Comparison of ENCODE assay signal across 10 mouse cellular contexts in genomic region chr6:149126675-149127074, GRCm38 (mm10). TPM values are rescaled to one million over a fixed set of nuclear protein-coding genes. Genes with fewer than 3 reads are reported as not detected.
DNase-seq lines count a peak whose midpoint lies in the region; ATAC-seq and TF ChIP-seq lines count a peak whose summit lies in the region.
"Had no signal": no experiment of that assay in that cellular context is flagged by ENCODE, and none has a peak within 500 bp of the region (broad histone marks: within the 10 kb centered on the region; RNA-seq: fewer than 3 reads in every experiment).

No protein-coding gene starts in this region.

- 66% methylated on average over 4 of the region's 4 CpGs for WGBS in hindbrain, embryonic 11.5 days
- WGBS in hindbrain, embryonic 12.5 days, result 76% methylated on average over 4 of the region's 4 CpGs
- WGBS in heart, postnatal 0 days, result 58% methylated on average over 4 of the region's 4 CpGs

- DNase-seq in hindbrain, embryonic 11.5 days (ENCODE audit: low spot score), result peak; percentile 56
- DNase-seq in adipocyte (ENCODE audit: low spot score) (peak; percentile 37), liver (peak; percentile 49)
- DNase-seq in heart, postnatal 0 days (ENCODE audit: low spot score), result no peak
- peak; percentile 57 for DNase-seq in retina, embryonic 14.5 days (ENCODE audit: low spot score)
- DNase-seq in neural tube, embryonic 10.5 days (ENCODE audit: extremely low spot score, low spot score), result no peak

- no peak overlapping the region for H3K4me2 ChIP-seq in hindbrain, embryonic 11.5 days (replicated peaks; ENCODE audit: low read depth, low read length)
- no peak overlapping the region for H3K4me2 ChIP-seq in hindbrain, embryonic 12.5 days (replicated peaks)
- H3K4me2 ChIP-seq in heart, postnatal 0 days (ENCODE audit: low read depth, low read length), result no peak overlapping the region
- H3K4me2 ChIP-seq: embryonic facial prominence, embryonic 13.5 days had no signal

- H3K9ac ChIP-seq in hindbrain, embryonic 11.5 days (ENCODE audit: low read depth, low read length), result no peak overlapping the region
- no peak overlapping the region for H3K9ac ChIP-seq in hindbrain, embryonic 12.5 days
- no peak overlapping the region for H3K9ac ChIP-seq in heart, postnatal 0 days (replicated peaks; ENCODE audit: low read depth, low read length)
- H3K9ac ChIP-seq: embryonic facial prominence, embryonic 13.5 days had no signal

- H3K4me1 ChIP-seq in hindbrain, embryonic 11.5 days (replicated peaks; ENCODE audit: control insufficient read depth, insufficient read depth, low read length), result no peaks in the 10 kb centered on the region
- no peaks in the 10 kb centered on the region for H3K4me1 ChIP-seq in hindbrain, embryonic 12.5 days
- H3K4me1 ChIP-seq in heart, postnatal 0 days (ENCODE audit: control insufficient read depth, insufficient read depth), result no peaks in the 10 kb centered on the region
- H3K4me1 ChIP-seq: embryonic facial prominence, embryonic 13.5 days had no signal

- H3K27me3 ChIP-seq in hindbrain, embryonic 11.5 days (ENCODE audit: control insufficient read depth, insufficient read depth, low read length), result no peaks in the 10 kb centered on the region
- H3K27me3 ChIP-seq in hindbrain, embryonic 12.5 days, result no peaks in the 10 kb centered on the region
- no peaks in the 10 kb centered on the region for H3K27me3 ChIP-seq in heart, postnatal 0 days (ENCODE audit: control insufficient read depth, insufficient read depth, low read length)
- H3K27me3 ChIP-seq: embryonic facial prominence, embryonic 13.5 days had no signal

- no peak overlapping the region for H3K4me3 ChIP-seq in hindbrain, embryonic 11.5 days (ENCODE audit: low read depth, low read length)
- H3K4me3 ChIP-seq in hindbrain, embryonic 12.5 days, result no peak overlapping the region
- no peak overlapping the region for H3K4me3 ChIP-seq in heart, postnatal 0 days (ENCODE audit: low read depth, low read length)
- H3K4me3 ChIP-seq: embryonic facial prominence, embryonic 13.5 days had no signal

- no peak for TF ChIP-seq EP300 in heart, postnatal 0 days (IDR thresholded peaks at IDR 0.05; ENCODE audit: low read depth)

- no peaks in the 10 kb centered on the region for H3K9me3 ChIP-seq in hindbrain, embryonic 11.5 days (ENCODE audit: control insufficient read depth, low read length)
- H3K9me3 ChIP-seq in hindbrain, embryonic 12.5 days (replicated peaks), result no peaks in the 10 kb centered on the region
- H3K9me3 ChIP-seq in heart, postnatal 0 days (replicated peaks; ENCODE audit: control insufficient read depth, low read length), result no peaks in the 10 kb centered on the region
- H3K9me3 ChIP-seq: embryonic facial prominence, embryonic 13.5 days had no signal

- no peaks in the 10 kb centered on the region for H3K36me3 ChIP-seq in hindbrain, embryonic 11.5 days (ENCODE audit: control insufficient read depth, insufficient read depth, low read length)
- no peaks in the 10 kb centered on the region for H3K36me3 ChIP-seq in hindbrain, embryonic 12.5 days
- H3K36me3 ChIP-seq in heart, postnatal 0 days (replicated peaks; ENCODE audit: control insufficient read depth, insufficient read depth, low read length), result no peaks in the 10 kb centered on the region
- H3K36me3 ChIP-seq: embryonic facial prominence, embryonic 13.5 days had no signal

- peak; percentile 44 for TF ChIP-seq CTCF in heart, postnatal 0 days (IDR thresholded peaks at IDR 0.05; ENCODE audit: low read depth)

- no peak for ATAC-seq in hindbrain, embryonic 11.5 days (ENCODE audit: low FRiP score)
- ATAC-seq in hindbrain, embryonic 12.5 days (ENCODE audit: low FRiP score), result no peak
- ATAC-seq in CD4-positive, CD25-positive, alpha-beta regulatory T cell, adult 4 months, result peak; percentile 89
- no peak for ATAC-seq in heart, postnatal 0 days (ENCODE audit: insufficient read depth, low read depth)

- no peak overlapping the region for H3K27ac ChIP-seq in hindbrain, embryonic 11.5 days (ENCODE audit: low read depth, low read length)
- H3K27ac ChIP-seq in hindbrain, embryonic 12.5 days, result no peak overlapping the region
- H3K27ac ChIP-seq in heart, postnatal 0 days (ENCODE audit: low read depth), result no peak overlapping the region
- H3K27ac ChIP-seq: embryonic facial prominence, embryonic 13.5 days had no signal

RNA-seq across cellular contexts. Expression of gene Gm10203, which starts 3.3 kb away (rescaled TPM):
- not detected in 2 replicates for polyA plus RNA-seq in hindbrain, embryonic 11.5 days (2014; fragmentation: Nextera tagmentation; extraction: Ambion mirVana)
- not detected in 2 replicates for polyA plus RNA-seq in hindbrain, embryonic 12.5 days (2016; fragmentation: Nextera tagmentation; extraction: Ambion mirVana)
- polyA plus RNA-seq in CD4-positive, CD25-positive, alpha-beta regulatory T cell, adult 4 months (2017; shearing (Covaris generic)), result not detected
- total RNA-seq in heart, postnatal 0 days (2014; rRNA removed; ENCODE audit: low replicate concordance), result not detected in 2 replicates
- polyA plus RNA-seq in heart, postnatal 0 days (2015; fragmentation: Nextera tagmentation; extraction: Ambion mirVana), result not detected in 2 replicates
- total RNA-seq: layer of hippocampus, postnatal 25 days had no signal
- polyA plus RNA-seq: embryonic facial prominence, embryonic 13.5 days had no signal

RNA-seq across cellular contexts. Expression of gene Etfbkmt, which starts 13.0 kb away (rescaled TPM):
- 8.8 and 8.9 TPM in 2 replicates for polyA plus RNA-seq in hindbrain, embryonic 11.5 days (2014; fragmentation: Nextera tagmentation; extraction: Ambion mirVana)
- polyA plus RNA-seq in hindbrain, embryonic 12.5 days (2016; fragmentation: Nextera tagmentation; extraction: Ambion mirVana), result 8.5 and 8.8 TPM in 2 replicates
- 100 to 1,000 TPM; 101 to 109 TPM for polyA plus RNA-seq in CD4-positive, CD25-positive, alpha-beta regulatory T cell, adult 4 months (2017; shearing (Covaris generic))
- 21.8 and 31.7 TPM in 2 replicates for total RNA-seq in heart, postnatal 0 days (2014; rRNA removed; ENCODE audit: low replicate concordance)
- 19.9 and 22.4 TPM in 2 replicates for polyA plus RNA-seq in heart, postnatal 0 days (2015; fragmentation: Nextera tagmentation; extraction: Ambion mirVana)

RNA-seq across cellular contexts. Expression of gene Dennd5b, which starts 25.2 kb away (rescaled TPM):
- polyA plus RNA-seq in hindbrain, embryonic 11.5 days (2014; fragmentation: Nextera tagmentation; extraction: Ambion mirVana), result 18.0 and 30.0 TPM in 2 replicates
- 19.1 and 20.2 TPM in 2 replicates for polyA plus RNA-seq in hindbrain, embryonic 12.5 days (2016; fragmentation: Nextera tagmentation; extraction: Ambion mirVana)
- polyA plus RNA-seq in CD4-positive, CD25-positive, alpha-beta regulatory T cell, adult 4 months (2017; shearing (Covaris generic)), result under 1 TPM; 0.22 to 0.29 TPM
- total RNA-seq in heart, postnatal 0 days (2014; rRNA removed; ENCODE audit: low replicate concordance), result 25.5 and 29.1 TPM in 2 replicates
- polyA plus RNA-seq in heart, postnatal 0 days (2015; fragmentation: Nextera tagmentation; extraction: Ambion mirVana), result 5.4 and 5.6 TPM in 2 replicates

Comparison
In these comparisons a context has a peak if more than half of its experiments do, and no peak if none do; other contexts are left out.
1. DNase-seq: peak in hindbrain, embryonic 11.5 days (single experiment), adipocyte (single experiment), liver (single experiment) and retina, embryonic 14.5 days (single experiment); none in heart, postnatal 0 days (single experiment) and neural tube, embryonic 10.5 days (single experiment).